Mouse (Mus musculus): ENCODE data around the gene Haao.

The Haao gene

DNA sequence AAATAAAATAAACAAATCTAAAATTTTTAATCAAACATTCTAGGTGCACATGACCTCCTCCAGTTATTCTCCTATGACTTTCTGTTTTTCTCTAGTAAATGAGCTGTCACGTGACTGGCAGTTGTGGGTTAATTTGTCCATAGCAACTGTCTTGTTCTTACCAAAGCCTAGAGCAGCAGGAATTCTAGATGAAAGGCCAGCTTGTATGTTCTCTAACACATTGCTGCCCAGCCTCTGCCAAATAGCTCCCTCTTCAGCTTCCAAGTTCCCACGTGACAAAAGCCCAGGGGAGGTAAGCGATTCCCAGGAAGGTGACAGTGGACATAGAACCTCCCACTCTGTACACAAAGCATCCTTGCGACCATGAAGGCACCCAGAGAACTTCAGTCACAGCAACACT is 13.6 kb downstream of the Haao start:
- DNase-seq (ENCODE audit: low read depth): no peak

DNA sequence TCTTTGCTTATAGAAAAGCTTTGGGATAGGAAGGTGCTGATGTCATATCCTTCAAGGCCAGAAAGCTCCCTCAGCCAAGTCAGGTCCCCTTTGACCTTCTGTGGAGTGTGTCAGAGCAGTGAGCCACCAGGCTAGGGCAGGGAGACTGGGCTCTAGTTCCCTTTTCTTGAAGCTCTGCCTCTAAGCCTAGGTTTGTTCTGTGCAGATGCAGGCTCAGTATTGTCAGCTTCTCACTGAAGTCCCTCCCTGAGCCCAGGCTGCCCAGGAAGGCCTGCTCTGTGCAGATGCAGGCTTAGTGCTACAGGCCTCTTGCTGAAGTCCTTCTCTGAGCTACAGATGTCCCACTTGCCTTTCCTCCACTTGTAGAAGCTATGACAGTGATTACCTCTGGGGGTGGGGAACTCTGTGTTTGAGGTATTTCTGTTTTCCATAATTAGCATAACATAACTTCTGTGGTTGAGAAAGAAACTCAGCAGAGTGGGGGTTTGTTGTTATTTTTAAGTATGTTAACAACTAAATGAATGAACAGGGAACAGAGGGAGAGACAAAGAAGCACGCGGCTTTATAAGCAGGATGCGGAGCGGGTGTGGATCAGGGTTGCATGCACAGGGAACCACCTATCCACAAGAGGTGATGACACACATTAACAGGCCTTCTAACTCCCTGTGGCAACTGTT is 17.0 kb downstream of the Haao start:
- DNase-seq (ENCODE audit: low read depth): peak; percentile 89

DNA sequence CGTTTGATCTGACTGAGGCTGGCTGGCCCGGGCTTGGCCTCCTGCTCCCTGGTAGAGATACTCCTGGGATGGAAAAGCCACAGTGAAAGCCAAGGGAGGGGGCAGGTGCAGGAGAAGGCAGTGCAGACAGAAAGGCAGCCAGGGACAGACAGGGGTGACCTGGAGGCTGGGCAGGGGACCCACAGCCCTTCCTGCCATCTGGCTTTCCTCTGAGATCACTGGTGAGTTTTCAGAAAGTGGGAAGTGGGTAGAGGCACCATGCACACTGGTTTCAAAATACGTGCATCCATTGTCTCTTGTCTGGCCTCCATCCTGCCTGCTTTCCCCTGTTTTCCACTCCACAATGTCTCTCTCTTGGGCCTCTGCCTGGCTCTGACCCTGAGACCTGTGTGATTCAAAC is 18.4 kb downstream of the Haao start:
- no peak for DNase-seq (ENCODE audit: low read depth)

DNA sequence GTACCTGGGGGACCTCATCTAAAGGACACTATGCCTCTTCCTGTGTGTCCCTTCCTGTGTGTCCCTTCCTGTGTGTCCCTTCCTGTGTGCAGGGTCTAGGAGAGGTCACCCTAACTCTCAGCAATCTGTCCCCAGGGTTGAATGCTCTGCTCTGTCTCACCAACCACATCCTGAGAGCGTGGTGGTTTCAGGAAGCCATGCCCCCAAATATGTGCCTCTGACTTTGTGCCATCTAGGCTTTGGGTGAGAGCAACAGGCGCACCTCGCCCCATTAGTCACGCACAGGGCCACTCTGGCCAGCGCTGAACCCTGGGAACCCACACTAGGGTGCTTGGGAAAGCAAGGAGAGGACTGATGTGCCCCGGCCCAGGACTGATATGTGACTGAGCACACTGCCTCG is 23.9 kb downstream of the Haao start:
- peak; percentile 48 for DNase-seq (ENCODE audit: low read depth)

DNA sequence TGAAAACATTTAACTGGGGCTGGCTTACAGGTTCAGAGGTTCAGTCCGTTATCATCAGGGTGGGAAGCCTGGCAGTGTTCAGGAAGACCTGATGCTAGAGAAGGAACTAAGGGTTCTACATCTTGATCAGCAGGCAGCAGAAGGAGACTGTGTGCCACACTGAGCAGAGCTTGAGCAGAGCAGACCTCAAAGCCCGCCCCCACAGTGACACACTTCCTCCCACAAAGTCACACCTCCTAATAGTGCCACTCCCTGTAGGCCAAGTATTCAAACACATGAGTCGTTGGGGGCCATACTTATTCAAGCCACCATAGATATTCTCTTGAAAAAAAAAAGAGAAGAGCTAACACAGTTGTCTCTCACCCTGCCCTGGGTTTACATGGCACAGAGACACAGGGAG is 25.9 kb downstream of the Haao start:
- peak; percentile 48 for DNase-seq (ENCODE audit: low read depth)

DNA sequence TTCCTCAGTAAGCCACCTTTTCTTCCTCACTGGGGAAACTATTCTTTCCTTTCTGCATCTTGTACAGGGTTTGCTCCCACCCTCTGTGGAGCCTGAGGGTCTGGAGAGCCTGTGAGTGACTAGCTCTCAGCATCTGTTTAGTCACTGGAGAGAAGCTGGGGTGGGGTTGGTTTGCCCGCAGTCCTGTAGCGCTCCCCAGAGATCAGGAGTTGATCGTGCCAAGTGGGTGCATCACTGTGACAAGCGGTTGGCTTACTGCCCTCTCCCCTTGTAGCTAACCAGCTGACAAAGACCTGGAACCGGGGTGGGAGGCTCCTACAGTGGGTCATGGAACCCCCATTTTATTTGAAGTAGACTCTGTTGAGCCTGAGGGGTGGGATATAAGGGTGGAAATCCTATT is 27.1 kb downstream of the Haao start:
- DNase-seq (ENCODE audit: low read depth): no peak

DNA sequence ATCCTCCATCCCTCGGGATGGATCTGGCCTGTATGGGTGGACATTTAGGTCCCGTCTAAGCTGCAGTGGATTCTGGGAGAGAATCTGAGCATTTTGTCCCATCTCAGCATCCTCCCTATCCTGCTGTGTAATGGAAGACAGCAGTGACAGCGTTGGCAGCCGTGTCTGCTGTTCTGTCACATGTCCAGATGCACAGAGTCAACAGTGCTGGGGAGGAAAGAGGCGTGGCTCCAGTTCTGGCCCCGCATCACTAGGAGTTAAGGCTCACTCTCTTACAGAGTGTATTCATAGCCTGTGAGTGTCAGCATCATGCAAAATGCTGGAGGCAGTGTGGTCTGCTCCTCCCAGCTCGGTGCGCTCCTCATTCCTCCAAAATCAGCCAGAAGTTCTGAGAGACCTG is 28.3 kb downstream of the Haao start:
- no peak for DNase-seq (ENCODE audit: low read depth)

DNA sequence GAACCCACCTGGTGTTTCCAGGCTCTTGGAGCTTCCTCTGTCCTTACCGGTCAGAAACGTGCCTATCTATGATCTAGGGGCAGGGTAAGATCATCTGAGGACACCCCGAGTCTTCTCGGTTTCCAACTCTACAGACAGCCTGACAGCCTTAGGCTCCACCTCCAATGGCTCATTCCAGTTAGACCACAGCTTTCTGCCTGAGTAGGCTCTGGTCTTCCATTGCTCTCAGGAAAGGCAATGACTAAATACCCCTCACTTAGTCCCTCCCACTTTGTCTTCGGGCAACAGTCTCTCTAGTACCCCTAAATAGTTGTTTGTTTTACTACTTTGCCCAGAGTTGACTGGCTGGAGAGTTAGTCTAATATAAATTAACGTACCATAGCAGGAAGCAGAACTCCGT is 30.8 kb downstream of the Haao start:
- DNase-seq (ENCODE audit: low read depth): no peak

DNA sequence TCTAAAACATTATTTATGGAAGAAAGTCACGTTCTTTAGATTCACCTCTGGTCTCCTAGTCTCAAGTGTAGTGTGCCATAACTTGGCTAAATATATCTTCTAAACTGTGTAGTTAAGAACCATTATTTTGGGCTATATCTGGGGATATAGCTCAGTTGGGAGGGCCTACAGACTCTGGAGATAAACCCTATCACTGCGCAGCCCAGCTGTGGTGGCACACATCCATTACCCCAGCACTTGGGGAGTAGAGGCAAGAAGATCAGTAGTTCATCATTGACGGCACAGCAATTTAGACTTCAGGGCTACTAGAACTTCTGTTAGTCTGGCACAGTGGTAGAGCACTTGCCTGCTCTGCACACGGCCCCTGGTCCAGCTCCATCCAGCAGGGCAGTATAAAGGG is 34.7 kb downstream of the Haao start:
- no peak for DNase-seq (ENCODE audit: low read depth)

DNA sequence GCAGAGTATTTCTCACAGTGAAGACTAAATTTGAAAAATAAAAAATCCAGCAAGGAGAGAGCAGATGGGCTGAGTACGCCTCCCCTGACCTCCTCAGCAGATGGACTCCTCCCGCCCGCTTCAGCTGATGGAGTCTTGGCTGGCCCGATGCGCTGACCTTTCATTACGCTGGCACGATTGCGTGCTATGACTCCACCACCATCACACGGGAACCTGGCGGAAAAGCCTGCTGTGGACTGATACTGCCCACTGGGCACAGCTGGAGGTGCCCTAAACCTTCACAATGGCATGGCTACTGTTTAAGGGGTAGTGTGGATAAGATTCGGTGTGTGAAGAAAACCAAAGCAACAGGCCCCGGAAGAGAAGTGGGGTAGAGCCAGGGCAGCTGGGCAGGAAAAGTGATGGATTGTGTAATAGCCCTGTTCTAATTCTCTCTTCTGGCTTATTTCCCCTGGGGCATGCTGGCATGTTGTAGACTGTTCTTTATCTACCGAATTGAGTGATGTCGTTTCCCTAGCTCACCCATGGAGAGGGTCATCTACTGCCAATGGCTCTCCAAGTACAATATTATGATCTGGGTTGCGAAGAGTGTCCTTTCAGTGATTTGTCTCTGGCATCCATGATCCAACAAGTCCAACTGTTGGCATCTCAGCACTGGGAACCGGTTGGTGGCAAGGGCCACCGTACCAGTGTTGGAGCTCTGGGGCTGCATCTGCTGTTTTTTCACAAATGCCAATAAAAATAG is 35.4 kb downstream of the Haao start:
- no peak for DNase-seq (ENCODE audit: low read depth)

DNA sequence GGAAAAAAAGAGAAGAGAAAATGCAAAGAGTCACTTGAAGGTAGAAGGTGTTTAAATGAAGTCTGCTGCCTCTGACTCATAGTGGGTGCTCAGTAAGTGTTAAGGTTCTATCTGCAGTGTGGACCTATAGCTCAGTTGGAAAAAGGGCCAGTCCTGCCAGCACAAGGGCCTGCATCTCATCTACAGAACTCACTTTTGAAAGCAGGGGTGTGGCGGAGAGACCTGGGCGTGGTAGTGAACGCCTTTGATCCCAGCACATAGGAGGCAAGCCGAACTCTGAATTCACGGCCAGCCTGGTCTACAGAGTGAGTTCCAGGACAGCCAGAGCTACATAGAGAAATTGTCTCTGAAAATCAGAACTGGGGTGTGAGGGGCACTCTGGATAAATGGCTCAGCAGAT is 37.5 kb downstream of the Haao start:
- no peak for DNase-seq (ENCODE audit: low read depth)

DNA sequence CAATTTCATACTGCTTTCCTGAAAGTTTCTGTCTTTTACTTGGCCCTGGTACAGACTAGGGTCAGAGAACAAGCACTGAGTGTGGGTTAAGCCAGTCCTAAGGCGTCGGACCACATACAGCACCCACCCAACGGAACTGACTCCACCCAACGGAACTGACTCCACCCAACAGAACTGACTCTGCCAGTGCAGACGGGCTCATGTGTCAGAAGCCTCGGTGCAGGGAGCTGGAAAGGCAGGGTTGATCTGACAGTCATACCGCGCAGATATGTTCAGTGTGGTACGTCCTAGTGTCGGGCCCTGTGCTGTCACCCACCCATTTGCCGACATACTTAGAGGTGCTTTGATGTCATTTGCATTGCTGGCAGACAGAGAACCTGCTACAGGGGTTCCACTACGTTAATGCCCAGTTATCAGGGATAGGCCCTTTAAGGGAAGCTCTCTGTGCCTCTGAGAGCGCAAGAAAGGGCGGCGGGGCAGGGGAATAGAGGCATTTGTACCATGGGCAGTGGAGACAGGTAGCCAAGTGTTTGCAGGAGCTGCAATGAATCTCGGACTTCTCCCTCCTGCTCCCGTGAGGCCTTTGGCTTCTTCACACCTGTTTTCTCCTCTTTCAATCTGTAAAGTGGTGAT is 38.5 kb downstream of the Haao start:
- no peak for DNase-seq (ENCODE audit: low read depth)

DNA sequence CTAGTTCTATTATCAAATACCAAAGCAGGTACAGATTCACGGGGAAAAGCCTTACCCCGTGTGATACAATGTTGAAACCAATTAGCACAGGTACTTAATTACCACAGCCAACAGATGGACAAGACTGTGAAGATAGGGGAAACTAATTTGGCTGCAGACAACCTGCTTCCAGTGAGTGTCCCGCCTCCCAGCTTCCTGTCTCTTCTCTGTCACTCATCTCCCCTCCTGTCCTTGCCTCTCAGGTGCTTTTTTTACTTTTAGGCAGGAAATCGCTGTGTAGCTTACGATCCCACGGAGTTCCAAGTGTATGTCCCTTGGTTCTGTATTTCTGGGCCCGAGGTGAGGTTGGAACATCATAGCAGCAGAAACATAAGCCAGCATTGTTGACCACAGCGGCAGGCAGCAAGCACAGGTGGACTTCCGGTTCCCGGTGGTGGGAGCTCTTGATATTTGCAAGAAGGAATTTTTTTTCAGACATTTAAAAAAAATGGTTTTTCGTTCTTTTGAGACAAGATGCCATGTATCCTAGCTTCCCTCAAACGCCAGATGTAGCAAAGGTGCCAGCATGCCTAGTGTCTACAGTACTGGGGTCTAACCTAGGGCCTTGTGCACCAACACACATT is 39.2 kb downstream of the Haao start:
- no peak for DNase-seq (ENCODE audit: low read depth)

DNA sequence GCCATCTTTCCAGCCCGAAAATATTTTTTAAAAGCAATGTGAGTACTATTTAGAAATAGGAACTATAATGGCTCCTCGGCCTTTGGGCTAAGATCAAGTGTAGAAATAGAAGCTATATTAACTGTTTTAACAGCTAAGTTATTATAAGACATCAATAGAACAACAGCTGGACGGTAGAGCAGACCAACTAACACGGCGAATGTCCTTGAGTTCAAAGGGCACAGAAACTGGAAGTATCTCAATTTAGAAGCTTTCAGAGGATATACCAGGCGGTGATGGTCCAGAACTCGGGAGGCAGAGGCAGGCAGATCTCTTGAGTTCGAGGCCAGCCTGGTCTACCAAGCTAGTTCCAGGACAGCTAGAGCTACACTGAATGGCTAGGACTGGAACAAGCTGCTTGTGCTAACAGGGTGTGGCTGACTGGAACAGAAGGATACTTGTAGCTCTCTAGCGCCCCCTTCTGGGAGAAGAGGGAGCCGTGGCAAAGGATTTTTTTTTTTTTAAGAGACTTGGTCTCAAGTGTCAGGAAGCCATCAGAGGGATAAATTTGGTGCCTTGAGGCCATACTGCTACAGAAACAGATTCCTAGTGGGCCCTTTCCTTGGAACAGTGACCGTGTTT is 39.9 kb downstream of the Haao start:
- peak; percentile 81 for DNase-seq (ENCODE audit: low read depth)

DNA sequence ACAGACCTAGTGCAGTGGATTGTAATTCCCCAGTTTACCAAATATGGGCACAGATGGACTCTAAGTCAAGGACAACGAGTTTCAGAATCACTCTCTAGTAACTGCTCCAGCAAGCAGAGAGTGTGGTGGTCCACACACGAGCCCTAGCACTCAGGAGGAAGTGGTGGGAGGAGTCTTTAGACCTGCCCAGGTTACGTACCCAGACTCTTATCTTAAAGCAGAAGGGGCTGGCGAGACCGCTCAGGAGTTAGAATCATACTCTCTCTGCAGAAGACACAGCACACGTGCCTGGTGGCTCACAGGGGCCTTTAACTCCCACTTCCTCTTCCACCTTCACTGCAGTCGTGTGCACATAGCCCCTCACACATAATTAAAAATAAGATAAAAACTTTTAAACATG is 40.4 kb downstream of the Haao start:
- no peak for DNase-seq (ENCODE audit: low read depth)

DNA sequence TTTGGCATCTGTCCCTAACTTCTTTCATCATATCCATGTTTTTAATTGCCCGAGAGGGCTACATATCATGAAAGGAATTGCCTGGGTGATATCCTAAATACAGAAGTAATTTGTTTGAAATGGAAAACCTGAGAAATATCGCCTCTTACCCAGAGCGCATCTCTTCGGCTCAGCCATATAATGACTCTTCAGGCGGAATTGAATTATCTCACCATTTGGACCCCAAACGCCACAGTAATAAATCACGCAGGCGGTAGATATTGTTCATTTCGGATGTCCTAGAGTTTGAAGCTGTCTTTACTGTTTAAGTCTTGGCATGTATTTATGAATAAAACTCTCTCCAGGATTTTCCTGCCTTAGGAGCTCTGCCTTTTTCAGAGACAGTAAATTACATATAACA is 42.7 kb downstream of the Haao start:
- DNase-seq (ENCODE audit: low read depth): no peak

DNA sequence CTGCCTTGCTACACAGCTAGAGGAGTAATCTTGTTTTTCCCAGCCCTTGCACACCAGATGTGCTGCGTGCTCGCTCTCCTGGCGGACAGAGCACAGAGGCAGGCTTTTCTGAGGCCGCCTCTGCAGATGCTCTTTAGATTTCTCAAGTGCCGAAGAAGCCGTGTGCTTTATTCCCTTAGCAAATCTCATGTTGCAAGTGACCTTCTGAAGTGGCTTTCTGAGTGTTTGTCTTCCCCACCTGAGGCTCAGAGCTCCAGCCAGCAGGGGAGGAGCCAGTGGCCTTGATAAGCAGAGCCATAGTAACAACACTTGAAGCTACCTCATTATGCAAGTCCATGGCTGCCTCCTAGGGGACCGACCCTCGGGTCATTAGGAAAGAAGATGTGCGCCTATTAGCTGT is 43.8 kb downstream of the Haao start:
- no peak for DNase-seq (ENCODE audit: low read depth)

DNA sequence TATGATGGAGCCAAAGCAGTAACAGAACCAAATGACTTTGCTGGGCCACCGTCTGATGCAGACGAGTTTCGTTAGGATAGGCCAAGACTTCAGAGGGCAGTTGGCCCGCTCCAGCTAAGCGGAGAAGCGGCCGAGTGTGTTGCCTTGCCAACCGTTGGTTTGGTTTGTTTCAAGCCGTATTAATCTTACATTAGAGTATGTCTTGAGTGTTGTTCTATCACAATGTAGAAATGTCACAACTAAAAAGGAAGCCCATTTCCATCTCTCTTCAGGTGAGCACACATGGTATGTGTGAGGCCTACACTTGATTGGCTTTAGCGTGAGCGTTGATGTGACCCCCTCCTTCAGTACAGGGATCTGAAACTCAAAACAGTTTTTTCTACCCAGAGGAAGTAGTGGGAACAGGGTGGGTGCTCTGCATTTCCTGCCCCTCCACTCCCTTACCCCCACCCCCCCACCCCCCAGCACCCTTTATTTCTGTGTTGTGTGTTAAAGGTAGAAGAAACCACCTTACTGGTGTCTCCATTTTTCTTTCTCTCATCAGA is 48.2 kb downstream of the Haao start:
- DNase-seq (ENCODE audit: low read depth): no peak

DNA sequence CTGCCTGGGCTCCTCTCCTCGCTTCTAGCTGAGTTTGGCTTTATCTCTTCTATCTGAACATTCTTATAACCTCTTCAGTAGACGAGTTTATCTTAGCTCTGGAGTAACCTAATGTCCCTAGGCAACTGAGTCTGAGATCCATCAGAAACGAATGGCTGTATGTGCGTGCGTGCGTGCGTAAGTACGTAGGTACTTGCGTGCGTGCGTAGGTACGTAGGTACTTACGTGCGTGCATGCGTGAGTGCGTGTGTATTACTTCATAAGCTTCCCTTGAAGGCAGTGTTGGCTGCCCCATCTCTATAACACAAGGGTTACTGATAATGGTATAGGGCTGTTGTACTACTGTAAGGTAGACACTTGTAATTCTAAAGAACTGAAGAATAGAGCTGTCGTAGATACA is 52.6 kb downstream of the Haao start:
- no peak for DNase-seq (ENCODE audit: low read depth)

DNA sequence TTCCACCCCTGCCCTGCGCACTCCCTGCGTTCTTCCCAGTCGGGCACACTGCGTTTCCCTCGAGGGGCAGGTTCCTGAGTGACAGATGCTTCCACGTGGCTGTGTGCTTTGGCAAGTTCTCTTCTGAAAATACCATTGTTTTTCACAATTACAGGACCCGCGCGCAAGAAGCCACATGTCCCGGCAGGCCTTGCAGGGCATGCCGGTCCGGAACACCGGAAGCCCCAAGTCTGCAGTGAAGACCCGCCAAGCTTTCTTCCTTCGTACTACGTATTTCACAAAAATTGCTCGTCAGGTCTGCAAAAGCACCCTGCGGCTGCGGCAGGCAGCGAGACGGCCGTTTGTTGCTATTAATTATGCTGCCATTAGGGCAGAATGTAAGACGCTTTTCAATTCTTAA is 55.4 kb downstream of the Haao start:
- DNase-seq (ENCODE audit: low read depth): no peak

DNA sequence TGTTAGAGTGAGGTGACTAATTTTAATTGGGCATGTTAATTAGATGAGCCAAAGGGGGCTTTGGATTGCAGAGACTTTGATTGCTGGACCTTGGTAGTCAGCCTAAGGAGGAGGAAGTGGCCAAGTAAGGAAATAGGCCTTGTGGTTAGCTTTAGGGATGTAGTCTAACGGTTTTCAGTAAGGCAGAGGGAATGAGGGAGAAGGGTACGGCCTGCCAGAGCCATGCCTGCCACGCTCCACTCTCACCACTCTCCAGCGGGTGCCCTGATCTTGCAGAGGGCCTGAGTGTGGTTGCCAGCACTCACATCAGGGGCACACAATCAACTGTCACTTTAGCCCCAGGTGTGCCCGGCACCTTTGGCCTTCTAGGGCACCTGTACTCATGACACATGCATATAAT is 57.6 kb downstream of the Haao start:
- DNase-seq (ENCODE audit: low read depth): peak; percentile 27

DNA sequence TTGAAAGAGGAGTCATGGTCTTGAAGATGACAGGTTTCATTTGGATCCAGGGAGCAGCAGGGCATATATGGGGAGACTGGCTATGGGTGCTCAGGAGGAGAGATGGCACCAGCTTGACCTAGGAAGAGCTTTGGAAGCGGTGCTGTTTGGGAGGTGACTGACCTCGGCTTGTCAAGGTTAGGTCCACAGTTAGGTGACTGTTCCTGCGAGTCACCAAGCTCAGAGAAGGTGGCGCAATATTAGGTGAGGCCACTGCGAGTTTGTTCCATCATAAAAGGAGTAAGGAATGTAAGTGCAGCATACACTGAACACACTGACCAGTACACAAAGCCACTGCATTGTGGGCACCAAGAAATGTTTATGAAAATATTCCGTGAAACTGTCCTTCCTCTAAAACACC is 61.3 kb downstream of the Haao start:
- DNase-seq (ENCODE audit: low read depth): peak; percentile 21
